Mouse (Mus musculus) urinary bladder, postnatal 25 days (tissue): ENCODE results near the gene Zwilch.

Experiments used
- DNase-seq: peaks from one replicate; pipeline ENCODE4 v3.0.0; 2022; ENCODE audit warnings: low spot score

Gene Zwilch

DNA sequence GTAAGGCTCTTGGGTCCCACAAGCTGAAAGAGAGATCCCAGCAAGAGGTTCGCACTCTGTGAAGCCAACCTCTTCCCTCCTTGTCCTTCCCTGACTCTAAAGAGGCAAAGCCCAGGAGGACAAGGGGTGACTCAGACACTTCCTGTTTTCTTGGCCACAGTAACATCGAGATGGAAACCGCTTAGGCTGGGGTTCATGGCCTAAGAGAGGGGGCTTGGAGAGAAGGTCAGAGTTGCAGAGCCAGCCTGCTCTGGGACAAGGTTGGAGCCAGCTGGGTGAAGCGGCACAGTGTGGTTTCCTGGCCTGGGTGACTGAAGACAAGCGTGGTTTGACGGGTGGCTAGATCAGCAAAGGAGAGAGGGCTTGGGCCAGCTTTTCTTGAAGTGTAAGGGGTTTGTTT, 67.6 kb downstream of the Zwilch start:
- DNase-seq = no peak

DNA sequence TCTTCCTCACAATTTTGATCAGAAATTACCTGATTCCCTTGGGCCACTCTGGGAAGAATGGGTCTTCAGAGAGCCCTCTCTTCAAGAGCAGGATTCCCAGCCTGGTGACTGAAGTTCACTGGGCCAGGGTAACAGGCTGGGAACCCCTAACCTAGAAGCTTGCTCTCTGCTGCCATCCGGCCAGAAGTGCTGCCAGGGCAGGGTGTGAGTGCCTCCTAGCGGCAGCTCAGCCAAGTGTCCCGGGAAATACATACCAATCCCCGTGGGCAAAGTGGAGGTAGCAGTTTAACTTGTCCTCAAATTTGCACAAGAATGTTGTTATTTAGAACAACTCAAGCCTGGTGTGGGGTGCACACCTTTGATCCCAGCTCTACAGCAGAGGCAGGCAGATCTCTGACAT, 72.5 kb downstream of the Zwilch start:
- peak; percentile 71 for DNase-seq

DNA sequence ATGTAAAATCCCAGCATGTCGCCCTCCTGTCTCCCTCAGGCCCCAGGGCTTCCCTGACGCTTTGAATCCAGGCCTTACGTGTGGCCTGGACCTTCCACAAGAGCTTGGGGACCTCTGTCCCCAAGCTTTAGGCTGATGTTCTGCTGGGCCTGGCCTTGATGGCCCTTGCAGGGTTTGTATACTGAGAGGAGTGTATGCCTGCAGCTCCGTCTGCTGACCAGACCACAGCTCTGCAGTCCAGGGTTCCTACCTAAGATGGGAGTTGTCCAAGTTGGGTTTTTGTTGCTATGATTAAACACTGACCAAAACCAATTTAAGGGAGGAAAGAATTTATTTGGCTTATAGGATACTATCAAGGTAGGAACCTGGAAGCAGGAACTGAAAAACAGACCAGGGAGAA, 74.6 kb downstream of the Zwilch start:
- no peak for DNase-seq

DNA sequence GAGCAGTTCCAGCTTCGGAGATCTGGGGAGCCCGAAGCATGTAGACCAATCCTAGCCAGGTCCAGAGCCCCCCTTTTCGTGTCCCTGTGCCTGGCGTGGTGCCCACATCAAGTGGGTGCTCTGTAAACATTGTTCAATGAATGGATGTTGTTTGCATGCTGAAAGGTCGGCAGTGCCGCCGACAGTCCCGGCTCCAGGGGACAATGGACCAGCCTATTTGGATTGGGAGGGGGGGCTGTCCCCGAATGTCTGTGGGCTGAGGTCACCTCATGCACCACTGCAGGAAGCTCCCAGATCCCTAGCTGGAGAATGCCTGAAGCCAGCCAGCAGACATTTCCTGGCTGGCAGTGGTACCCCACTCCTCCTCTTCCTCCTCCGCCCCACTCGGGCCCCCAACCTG, 78.8 kb downstream of the Zwilch start:
- no peak for DNase-seq

DNA sequence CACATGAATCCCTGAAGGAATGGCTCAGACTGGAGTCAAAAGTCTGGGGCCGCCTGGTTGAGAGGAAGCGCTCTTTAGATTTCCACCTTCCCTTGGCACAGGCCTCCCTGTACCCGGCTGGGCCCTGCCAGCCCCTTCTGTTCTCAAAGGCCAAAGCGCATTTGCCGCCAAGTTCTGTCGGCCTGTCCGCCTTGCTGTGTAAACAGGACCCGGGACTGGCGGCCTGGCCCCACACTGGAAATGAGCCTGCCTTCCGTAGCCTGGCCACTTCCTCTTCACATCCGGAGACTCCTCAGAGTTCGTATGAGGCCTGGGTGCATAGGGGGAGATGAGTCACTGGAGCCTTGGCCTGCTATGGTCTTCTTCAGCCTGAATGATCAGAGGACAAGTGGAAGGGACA, 83.9 kb downstream of the Zwilch start:
- DNase-seq = no peak

DNA sequence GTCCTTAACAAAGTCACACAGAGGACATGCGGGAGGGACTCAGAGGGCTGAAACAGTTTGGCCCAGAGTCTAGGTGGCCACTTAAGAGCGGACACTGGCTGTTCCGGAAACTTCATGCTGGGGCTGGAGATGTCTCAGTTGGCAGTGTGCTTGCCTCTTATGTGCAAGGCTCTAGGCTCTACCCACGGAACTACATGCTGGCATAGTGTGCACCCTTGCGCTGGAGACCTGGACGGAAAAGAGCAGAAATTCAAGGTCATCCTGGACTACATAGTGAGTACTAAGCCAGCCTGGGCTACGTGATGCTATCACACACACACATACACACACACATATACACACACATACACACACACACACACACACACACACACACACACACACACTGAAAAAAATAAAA, 84.6 kb downstream of the Zwilch start:
- no peak for DNase-seq

DNA sequence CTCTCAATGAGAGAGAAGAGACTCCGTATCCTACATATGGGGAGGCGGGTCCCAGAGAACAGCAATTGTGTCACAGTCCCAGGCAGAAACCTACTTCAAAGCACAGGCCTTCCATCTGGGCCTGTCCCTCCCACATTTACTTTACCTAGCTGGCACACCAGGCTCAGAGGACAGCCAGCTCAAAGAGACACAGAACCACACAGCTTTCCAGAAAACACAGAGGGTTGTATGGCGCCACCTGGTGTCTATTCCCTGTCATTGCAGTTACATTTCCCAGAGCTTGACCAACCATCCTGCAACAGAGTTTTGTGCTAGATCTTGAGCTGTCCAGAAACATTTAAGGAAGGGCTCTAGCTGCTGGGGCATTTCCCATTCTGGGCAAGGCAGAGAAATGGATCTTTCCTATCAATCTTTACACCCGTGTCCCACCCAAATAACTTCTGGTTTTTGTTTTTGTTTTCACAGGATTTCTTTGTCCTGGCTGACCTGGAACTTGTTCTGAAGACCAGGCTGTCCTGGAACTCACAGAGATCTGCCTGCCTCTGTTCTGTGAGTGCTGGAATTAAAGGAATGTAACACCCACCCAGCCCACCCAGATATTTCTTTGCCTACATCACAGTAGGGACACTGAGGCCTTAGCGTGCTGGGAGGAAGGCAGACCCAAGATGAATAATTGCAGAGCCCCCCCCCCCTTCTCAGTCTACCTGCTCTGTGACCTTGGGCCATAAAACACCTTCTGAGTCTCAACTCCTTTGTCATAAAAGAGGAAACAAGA, 85.3 kb downstream of the Zwilch start:
- peak; percentile 65 for DNase-seq
